Mouse (Mus musculus): Measurements from ENCODE around the gene Olfr1368. TPM values are rescaled to one million over a fixed set of nuclear protein-coding genes. Genes with fewer than 3 reads are reported as not detected.

The Olfr1368 gene
- polyA plus RNA-seq, 1 experiment from 2014 or later: not detected

GRCm38 (mm10) chr13:21178364-21178763, 32.7 kb upstream of the Olfr1368 start:
- no peak for ATAC-seq (replicated peaks; ENCODE audit: insufficient number of reproducible peaks, low FRiP score, low TSS enrichment)
- Histone ChIP-seq H3K9me3 (replicated peaks; ENCODE audit: control insufficient read depth, low read length) (no peaks in the 10 kb centered on the region), H3K9ac (ENCODE audit: low read depth, low read length) (no peak overlapping the region), H3K27me3 (ENCODE audit: control insufficient read depth, insufficient read depth, low read length) (no peaks in the 10 kb centered on the region), H3K27ac (ENCODE audit: low read depth, low read length) (no peak overlapping the region), H3K4me3 (ENCODE audit: low read depth, low read length) (peak overlapping the region; percentile 89; the same call in 1 of the 2 replicates), H3K4me1 (ENCODE audit: control insufficient read depth, insufficient read depth, low read length) (peaks cover 16% of the 10 kb centered on the region), H3K4me2 (peak overlapping the region; percentile 92), H3K36me3 (ENCODE audit: control insufficient read depth, insufficient read depth, low read length) (peaks cover 9% of the 10 kb centered on the region; the same call in 1 of the 2 replicates)
- WGBS (ENCODE audit: insufficient replicate concordance): 71% methylated on average over 5 of the region's 5 CpGs

GRCm38 (mm10) chr13:21177657-21178056, 32.0 kb upstream of the Olfr1368 start:
- Histone ChIP-seq H3K9ac (ENCODE audit: low read depth, low read length) (no peak overlapping the region), H3K36me3 (ENCODE audit: control insufficient read depth, insufficient read depth, low read length) (0 out of 2 replicates have a peak, but pooled peaks cover 5% of the 10 kb centered on the region), H3K9me3 (replicated peaks; ENCODE audit: control insufficient read depth, low read length) (no peaks in the 10 kb centered on the region), H3K4me3 (ENCODE audit: low read depth, low read length) (no peak overlapping the region), H3K4me2 (no peak overlapping the region), H3K27ac (ENCODE audit: low read depth, low read length) (no peak overlapping the region), H3K4me1 (ENCODE audit: control insufficient read depth, insufficient read depth, low read length) (peaks cover 15% of the 10 kb centered on the region), H3K27me3 (ENCODE audit: control insufficient read depth, insufficient read depth, low read length) (no peaks in the 10 kb centered on the region)
- no peak for ATAC-seq (replicated peaks; ENCODE audit: insufficient number of reproducible peaks, low FRiP score, low TSS enrichment)
- WGBS (ENCODE audit: insufficient replicate concordance): 69% methylated on average over 5 of the region's 5 CpGs

DNA sequence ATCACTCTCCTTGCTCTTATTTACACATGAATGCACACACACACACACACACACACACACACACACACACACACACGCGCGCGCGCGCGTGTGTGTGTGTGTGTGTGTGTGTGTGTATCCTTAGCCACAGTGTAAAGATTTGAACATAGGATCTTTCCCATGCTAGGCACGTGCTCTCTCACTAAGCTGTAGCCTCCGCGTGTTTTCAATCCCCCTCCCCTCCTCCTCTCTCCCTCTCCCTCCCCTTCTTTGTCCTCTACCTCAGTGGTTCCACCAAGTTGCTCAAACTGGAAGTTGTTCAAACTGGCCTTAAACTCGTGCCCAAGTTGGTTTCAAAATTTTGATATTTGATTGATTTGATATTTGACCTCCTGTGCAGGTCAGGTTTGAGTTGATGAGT, 31.1 kb upstream of the Olfr1368 start:
- Histone ChIP-seq H3K4me3 (ENCODE audit: low read depth, low read length) (no peak overlapping the region), H3K27me3 (ENCODE audit: control insufficient read depth, insufficient read depth, low read length) (no peaks in the 10 kb centered on the region), H3K27ac (ENCODE audit: low read depth, low read length) (no peak overlapping the region), H3K4me2 (no peak overlapping the region), H3K4me1 (ENCODE audit: control insufficient read depth, insufficient read depth, low read length) (peaks cover 5% of the 10 kb centered on the region), H3K9me3 (replicated peaks; ENCODE audit: control insufficient read depth, low read length) (no peaks in the 10 kb centered on the region), H3K36me3 (ENCODE audit: control insufficient read depth, insufficient read depth, low read length) (no peaks in the 10 kb centered on the region), H3K9ac (ENCODE audit: low read depth, low read length) (no peak overlapping the region)
- WGBS (ENCODE audit: insufficient replicate concordance): 71% methylated on average over 10 of the region's 11 CpGs
- no peak for ATAC-seq (replicated peaks; ENCODE audit: insufficient number of reproducible peaks, low FRiP score, low TSS enrichment)

- no peaks in the 10 kb centered on the region for H3K9me3 ChIP-seq (replicated peaks; ENCODE audit: control insufficient read depth, low read length)
- no peaks in the 10 kb centered on the region for H3K27me3 ChIP-seq (ENCODE audit: control insufficient read depth, insufficient read depth, low read length)
- H3K4me3 ChIP-seq (ENCODE audit: low read depth, low read length): peak overlapping the region; percentile 39
- H3K9ac ChIP-seq (ENCODE audit: low read depth, low read length): peak overlapping the region; percentile 62
- no peak for ATAC-seq (replicated peaks; ENCODE audit: insufficient number of reproducible peaks, low FRiP score, low TSS enrichment)
- H3K27ac ChIP-seq (ENCODE audit: low read depth, low read length): peak overlapping the region; percentile 66
- no peaks in the 10 kb centered on the region for H3K4me1 ChIP-seq (ENCODE audit: control insufficient read depth, insufficient read depth, low read length)
- no peaks in the 10 kb centered on the region for H3K36me3 ChIP-seq (ENCODE audit: control insufficient read depth, insufficient read depth, low read length)
- 2% methylated on average over 11 of the region's 11 CpGs for WGBS (ENCODE audit: insufficient replicate concordance)
- peak overlapping the region; percentile 57 for H3K4me2 ChIP-seq
These were observed 27.4 kb upstream of the Olfr1368 start for GRCm38 (mm10) chr13:21173072-21173471.

DNA sequence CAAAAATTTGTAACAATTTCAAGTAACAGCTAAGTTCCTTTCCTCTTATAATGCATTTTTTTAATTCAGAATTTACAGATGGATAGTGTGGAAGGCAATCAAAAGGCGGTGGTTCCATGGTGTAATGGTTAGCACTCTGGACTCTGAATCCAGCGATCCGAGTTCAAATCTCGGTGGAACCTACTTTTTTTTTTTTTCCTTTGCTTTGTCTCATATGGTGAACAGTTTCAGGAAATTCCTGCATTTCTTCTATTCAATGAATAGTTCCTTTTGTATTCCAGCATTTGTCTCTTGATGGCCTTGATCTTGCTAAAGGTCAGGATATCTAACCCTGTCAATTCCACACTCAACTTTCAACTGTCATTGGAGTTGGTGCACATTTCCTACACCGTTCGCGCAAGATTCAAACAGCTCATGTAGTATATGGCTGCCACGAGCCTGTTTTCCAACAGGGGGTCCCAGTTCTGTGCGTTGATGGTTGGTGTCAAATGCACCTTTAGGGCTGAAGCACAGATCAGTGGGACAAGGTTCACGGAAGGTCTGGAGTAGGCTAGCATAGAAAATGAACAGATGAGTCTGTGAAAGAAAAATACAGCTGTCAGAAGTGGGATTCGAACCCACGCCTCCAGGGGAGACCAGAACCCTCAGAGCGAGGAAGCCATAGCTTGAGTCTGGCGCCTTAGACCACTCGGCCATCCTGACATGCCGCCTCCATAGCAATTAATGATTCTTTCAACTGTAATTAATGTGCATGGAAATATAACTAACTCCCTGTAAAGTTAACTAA, 26.8 kb upstream of the Olfr1368 start:
- Histone ChIP-seq H3K4me1 (ENCODE audit: control insufficient read depth, insufficient read depth, low read length) (no peaks in the 10 kb centered on the region), H3K9ac (ENCODE audit: low read depth, low read length) (peak overlapping the region; percentile 39; the same call in 1 of the 2 replicates), H3K27me3 (ENCODE audit: control insufficient read depth, insufficient read depth, low read length) (no peaks in the 10 kb centered on the region), H3K9me3 (replicated peaks; ENCODE audit: control insufficient read depth, low read length) (no peaks in the 10 kb centered on the region), H3K27ac (ENCODE audit: low read depth, low read length) (no peak overlapping the region), H3K4me3 (ENCODE audit: low read depth, low read length) (peak overlapping the region; percentile 39), H3K36me3 (ENCODE audit: control insufficient read depth, insufficient read depth, low read length) (no peaks in the 10 kb centered on the region), H3K4me2 (peak overlapping the region; percentile 57)
- peak; percentile 66 for ATAC-seq (replicated peaks; ENCODE audit: insufficient number of reproducible peaks, low FRiP score, low TSS enrichment)
- WGBS (ENCODE audit: insufficient replicate concordance): 1% methylated on average over 16 of the region's 16 CpGs

- 0% methylated on average over 12 of the region's 12 CpGs for WGBS (ENCODE audit: insufficient replicate concordance)
- Histone ChIP-seq H3K36me3 (ENCODE audit: control insufficient read depth, insufficient read depth, low read length) (no peaks in the 10 kb centered on the region), H3K4me2 (peak overlapping the region; percentile 57), H3K27me3 (ENCODE audit: control insufficient read depth, insufficient read depth, low read length) (no peaks in the 10 kb centered on the region), H3K9ac (ENCODE audit: low read depth, low read length) (peak overlapping the region; percentile 12; the same call in 1 of the 2 replicates), H3K9me3 (replicated peaks; ENCODE audit: control insufficient read depth, low read length) (no peaks in the 10 kb centered on the region), H3K4me1 (ENCODE audit: control insufficient read depth, insufficient read depth, low read length) (no peaks in the 10 kb centered on the region), H3K27ac (ENCODE audit: low read depth, low read length) (no peak overlapping the region), H3K4me3 (ENCODE audit: low read depth, low read length) (peak overlapping the region; percentile 39)
- no peak for ATAC-seq (replicated peaks; ENCODE audit: insufficient number of reproducible peaks, low FRiP score, low TSS enrichment)
These were observed 26.0 kb upstream of the Olfr1368 start for GRCm38 (mm10) chr13:21171600-21172150.

DNA sequence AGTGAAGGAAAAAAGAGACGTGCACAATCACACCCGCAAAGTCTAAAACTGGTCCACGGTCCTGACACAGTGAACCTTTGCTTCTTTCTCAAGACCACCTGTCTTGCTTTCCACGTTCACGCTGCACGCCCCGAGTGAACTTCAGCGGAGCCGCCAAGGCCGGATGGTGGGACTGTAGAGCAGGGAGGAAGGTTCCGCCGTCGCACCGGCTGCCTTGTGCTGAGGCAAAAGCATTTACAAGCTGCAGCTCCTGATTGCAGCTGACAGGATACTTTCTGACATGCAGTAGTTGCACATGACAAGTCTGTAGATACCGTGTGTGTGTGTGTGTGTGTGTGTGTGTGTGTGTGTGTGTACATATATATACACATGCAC, 25.5 kb upstream of the Olfr1368 start:
- H3K4me2 ChIP-seq: peak overlapping the region; percentile 57
- ATAC-seq (replicated peaks; ENCODE audit: insufficient number of reproducible peaks, low FRiP score, low TSS enrichment): no peak
- peak overlapping the region; percentile 52; the same call in 1 of the 2 replicates for H3K9ac ChIP-seq (ENCODE audit: low read depth, low read length)
- peak overlapping the region; percentile 39 for H3K4me3 ChIP-seq (ENCODE audit: low read depth, low read length)
- H3K4me1 ChIP-seq (ENCODE audit: control insufficient read depth, insufficient read depth, low read length): no peaks in the 10 kb centered on the region
- WGBS (ENCODE audit: insufficient replicate concordance): 8% methylated on average over 15 of the region's 15 CpGs
- H3K27me3 ChIP-seq (ENCODE audit: control insufficient read depth, insufficient read depth, low read length): no peaks in the 10 kb centered on the region
- H3K9me3 ChIP-seq (replicated peaks; ENCODE audit: control insufficient read depth, low read length): no peaks in the 10 kb centered on the region
- H3K27ac ChIP-seq (ENCODE audit: low read depth, low read length): no peak overlapping the region
- no peaks in the 10 kb centered on the region for H3K36me3 ChIP-seq (ENCODE audit: control insufficient read depth, insufficient read depth, low read length)

DNA sequence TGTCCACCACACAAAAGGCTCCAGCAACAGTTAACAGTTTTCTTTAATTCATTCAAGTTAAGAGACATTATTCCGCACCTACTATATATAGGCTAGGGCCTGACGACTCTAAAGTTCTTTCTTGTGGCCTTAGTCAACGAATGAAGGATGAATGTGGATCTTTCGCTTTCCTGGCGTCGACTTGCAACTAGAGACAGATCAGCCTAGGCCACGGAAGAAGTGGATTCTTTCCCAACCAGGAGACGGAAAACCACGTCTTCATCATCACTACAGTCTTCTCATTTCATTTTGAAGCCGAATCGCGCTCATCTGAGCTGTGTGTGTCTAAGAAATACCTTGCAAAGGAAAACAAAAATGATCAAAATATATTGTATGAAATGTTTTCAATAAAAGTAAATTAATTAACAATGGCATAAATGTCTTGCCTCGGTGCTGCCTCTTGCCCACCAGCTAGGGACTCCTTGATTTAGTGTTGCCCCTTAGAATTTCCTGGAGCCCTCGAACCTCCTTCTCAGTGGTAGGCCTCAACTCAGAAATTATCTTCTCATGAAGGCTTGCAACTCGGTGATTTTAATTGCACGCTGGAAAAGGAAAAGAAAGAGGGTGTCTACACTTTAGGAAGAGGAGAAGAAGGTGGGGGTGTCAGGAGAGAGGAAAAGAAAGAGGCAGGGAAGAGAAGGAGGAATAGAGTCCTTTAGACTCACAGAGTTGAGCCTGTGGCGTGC, 24.9 kb upstream of the Olfr1368 start:
- Histone ChIP-seq H3K27ac (ENCODE audit: low read depth, low read length) (no peak overlapping the region), H3K4me3 (ENCODE audit: low read depth, low read length) (peak overlapping the region; percentile 63), H3K4me1 (ENCODE audit: control insufficient read depth, insufficient read depth, low read length) (no peaks in the 10 kb centered on the region), H3K9me3 (replicated peaks; ENCODE audit: control insufficient read depth, low read length) (no peaks in the 10 kb centered on the region), H3K4me2 (peak overlapping the region; percentile 57), H3K36me3 (ENCODE audit: control insufficient read depth, insufficient read depth, low read length) (no peaks in the 10 kb centered on the region), H3K27me3 (ENCODE audit: control insufficient read depth, insufficient read depth, low read length) (no peaks in the 10 kb centered on the region), H3K9ac (ENCODE audit: low read depth, low read length) (peak overlapping the region; percentile 52; the same call in 1 of the 2 replicates)
- ATAC-seq (replicated peaks; ENCODE audit: insufficient number of reproducible peaks, low FRiP score, low TSS enrichment): no peak
- WGBS (ENCODE audit: insufficient replicate concordance): 39% methylated on average over 17 of the region's 17 CpGs

Measured in heart, embryonic 11.5 days (tissue).